8 mouse cellular contexts compared by ENCODE assay signal in the genomic region with DNA sequence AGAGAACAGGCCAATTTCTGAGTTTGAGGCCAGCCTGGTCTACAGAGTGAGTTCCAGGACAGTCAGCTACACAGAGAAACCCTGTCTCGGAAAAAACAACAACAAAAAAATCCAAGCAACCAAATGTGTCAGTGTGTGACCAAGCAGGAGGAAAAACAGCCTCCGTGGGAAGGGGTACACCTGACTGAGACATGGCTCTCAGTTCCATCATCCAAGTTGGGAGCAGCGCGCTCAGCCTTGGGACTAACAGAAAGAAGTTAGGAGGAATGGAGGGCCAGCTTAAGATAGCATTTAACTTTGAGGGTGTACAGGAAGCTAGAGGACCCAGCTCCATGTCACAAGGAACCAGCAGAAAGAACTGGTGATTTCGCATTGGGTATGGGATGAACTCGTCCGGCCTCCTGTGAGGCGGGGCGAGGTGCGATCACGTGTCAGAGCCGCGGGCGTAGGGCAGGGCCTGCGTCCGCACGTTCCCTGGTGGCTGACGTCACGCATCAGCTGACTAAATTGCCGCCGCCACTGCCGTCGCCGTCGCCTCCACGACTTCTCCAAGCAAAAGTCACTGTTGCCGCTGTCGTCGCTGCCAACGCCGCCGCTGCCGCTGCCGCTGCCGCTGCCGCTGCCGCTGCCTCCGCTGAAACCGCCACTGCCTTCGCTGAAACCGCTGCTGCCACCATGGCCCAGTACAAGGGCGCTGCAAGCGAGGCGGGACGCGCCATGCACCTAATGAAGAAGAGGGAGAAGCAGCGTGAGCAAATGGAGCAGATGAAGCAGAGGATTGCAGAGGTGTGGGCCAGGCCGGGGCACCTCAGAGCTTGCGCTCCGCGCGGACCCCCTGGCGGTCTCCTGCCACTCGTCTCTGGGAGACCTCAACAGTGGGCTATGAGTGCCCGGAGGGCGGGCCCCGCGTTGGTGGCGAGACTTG. TPM values are rescaled to one million over a fixed set of nuclear protein-coding genes. Genes with fewer than 3 reads are reported as not detected.
DNase-seq lines count a peak whose midpoint lies in the region; ATAC-seq and TF ChIP-seq lines count a peak whose summit lies in the region.

A gene (plus strand): TSS at position 494 of the 925 bp plus-strand sequence.

- no peaks in the 10 kb centered on the region for H3K9me3 ChIP-seq in G1E (replicated peaks)
- H3K9me3 ChIP-seq in forebrain, embryonic 15.5 days: no peaks in the 10 kb centered on the region
- H3K9me3 ChIP-seq in neural tube, embryonic 14.5 days (ENCODE audit: control insufficient read depth, low read length): no peaks in the 10 kb centered on the region

- TF ChIP-seq POLR2A in testis, adult 2 months (IDR thresholded peaks at IDR 0.05; ENCODE audit: control insufficient read depth, low read depth, low read length): peak; percentile 47; the same call in 1 of the 2 replicates

- peak within 1 kb of the TSS; percentile 77 for H3K4me3 ChIP-seq in G1E (ENCODE audit: low read depth, low read length)
- peak within 1 kb of the TSS; percentile 71 for H3K4me3 ChIP-seq in forebrain, embryonic 15.5 days
- peak within 1 kb of the TSS; percentile 47 for H3K4me3 ChIP-seq in neural tube, embryonic 14.5 days (ENCODE audit: low read depth, low read length)
- peak within 1 kb of the TSS; percentile 89 for H3K4me3 ChIP-seq in testis, adult 2 months (ENCODE audit: control insufficient read depth, low read depth, low read length)

- peak within 1 kb of the TSS; percentile 74 for H3K9ac ChIP-seq in forebrain, embryonic 15.5 days (replicated peaks)
- H3K9ac ChIP-seq in neural tube, embryonic 14.5 days (replicated peaks; ENCODE audit: low read depth, low read length): peak within 1 kb of the TSS; percentile 59

- ATAC-seq in G1E (ENCODE audit: extremely low read depth, insufficient number of reproducible peaks, low FRiP score, poor library complexity, severe bottlenecking): peak; percentile 90
- peak; percentile 97 for ATAC-seq in forebrain, embryonic 15.5 days (replicated peaks)
- ATAC-seq in neural tube, embryonic 14.5 days (ENCODE audit: low read depth): peak; percentile 97

- H3K4me2 ChIP-seq in forebrain, embryonic 15.5 days (replicated peaks): peak within 1 kb of the TSS; percentile 65
- peak within 1 kb of the TSS; percentile 59 for H3K4me2 ChIP-seq in neural tube, embryonic 14.5 days (ENCODE audit: low read depth, low read length)

- H3K27ac ChIP-seq in forebrain, embryonic 15.5 days (replicated peaks): peak within 1 kb of the TSS; percentile 90
- peak within 1 kb of the TSS; percentile 83 for H3K27ac ChIP-seq in neural tube, embryonic 14.5 days (ENCODE audit: low read depth, low read length)
- peak within 1 kb of the TSS; percentile 55 for H3K27ac ChIP-seq in testis, adult 2 months (ENCODE audit: control insufficient read depth, insufficient read depth, low read depth, low read length)

- H3K27me3 ChIP-seq in G1E (ENCODE audit: insufficient read depth, low read length): no peaks in the 10 kb centered on the region
- H3K27me3 ChIP-seq in forebrain, embryonic 15.5 days: no peaks in the 10 kb centered on the region
- no peaks in the 10 kb centered on the region for H3K27me3 ChIP-seq in neural tube, embryonic 14.5 days (ENCODE audit: control insufficient read depth, insufficient read depth, low read length)
- H3K27me3 ChIP-seq in testis, adult 2 months (ENCODE audit: control insufficient read depth, insufficient read depth, low read length): no peaks in the 10 kb centered on the region

- WGBS in forebrain, embryonic 15.5 days: 23% methylated on average over 59 of the region's 59 CpGs
- 14% methylated on average over 52 of the region's 59 CpGs for WGBS in neural tube, embryonic 14.5 days

- no peak for TF ChIP-seq CTCF in G1E (IDR thresholded peaks at IDR 0.05; ENCODE audit: low read depth, low read length)
- no peak for TF ChIP-seq CTCF in testis, adult 2 months (IDR thresholded peaks at IDR 0.05; ENCODE audit: control insufficient read depth, insufficient read depth, insufficient replicate concordance, low read depth, low read length)

- DNase-seq in G1E (ENCODE audit: low spot score): peak; percentile 87
- peak; percentile 89 for DNase-seq in cerebellum, adult 11-12 months
- peak; percentile 86 to 87 for DNase-seq in heart, postnatal 14 days
- peak; percentile 79 to 91 for DNase-seq in layer of hippocampus, adult 18-20 months (ENCODE audit: low spot score in 2 of 2)
- peak; percentile 91 for DNase-seq in lung, adult 18-20 months

- H3K4me1 ChIP-seq in G1E (ENCODE audit: insufficient read depth, low read depth, low read length): peaks cover 23% of the 10 kb centered on the region
- H3K4me1 ChIP-seq in forebrain, embryonic 15.5 days: peaks cover 13% of the 10 kb centered on the region
- H3K4me1 ChIP-seq in neural tube, embryonic 14.5 days (ENCODE audit: control insufficient read depth, insufficient read depth, low read length): no peaks in the 10 kb centered on the region
- no peaks in the 10 kb centered on the region for H3K4me1 ChIP-seq in testis, adult 2 months (ENCODE audit: control insufficient read depth, insufficient read depth, low read length)

- H3K36me3 ChIP-seq in G1E (replicated peaks): peaks cover 74% of the 10 kb centered on the region
- peaks cover 15% of the 10 kb centered on the region; the same call in 1 of the 2 replicates for H3K36me3 ChIP-seq in forebrain, embryonic 15.5 days
- H3K36me3 ChIP-seq in neural tube, embryonic 14.5 days (ENCODE audit: control insufficient read depth, insufficient read depth, low read length): 0 out of 2 replicates have a peak, but pooled peaks cover 10% of the 10 kb centered on the region
- no peaks in the 10 kb centered on the region for H3K36me3 ChIP-seq in testis, adult 2 months (ENCODE audit: control insufficient read depth, insufficient read depth, low read length)

- intact Hi-C loops in heart, postnatal 14 days (cut with DNase I): no loop called here

RNA-seq across cellular contexts. Expression of the gene that starts here (rescaled TPM):
- 37.9 and 41.0 TPM in 2 replicates for total RNA-seq in G1E (2014; fragmentation: Nextera tagmentation)
- total RNA-seq in G1E (2017): 78.8 and 99.8 TPM in 2 replicates
- 33.8 and 44.5 TPM in 2 replicates for polyA plus RNA-seq in G1E (2012)
- polyA plus RNA-seq in forebrain, embryonic 15.5 days (2015; fragmentation: Nextera tagmentation; extraction: Ambion mirVana): 65.1 and 65.6 TPM in 2 replicates
- total RNA-seq in heart, postnatal 14 days (2021): 10 to 100 TPM; 28.5 to 28.6 TPM
- 10 to 100 TPM; 24.6 to 30.3 TPM for total RNA-seq in layer of hippocampus, adult 18-20 months (2021)
- 50.4 and 52.5 TPM in 2 replicates for polyA plus RNA-seq in neural tube, embryonic 14.5 days (2014; fragmentation: Nextera tagmentation; extraction: Ambion mirVana)
- polyA plus RNA-seq in testis, adult 2 months (2012; rRNA removed): 1.4 and 1.9 TPM in 2 replicates

Comparison
In these comparisons a context has a peak if more than half of its experiments do, and no peak if none do; other contexts are left out.
1. Peak in every context shown above with its lines: DNase-seq, ATAC-seq, H3K4me3 ChIP-seq and H3K27ac ChIP-seq.
2. RNA of the gene that starts here (polyA plus RNA-seq): 65.1 to 65.6 TPM in forebrain, embryonic 15.5 days, 50.4 to 52.5 TPM in neural tube, embryonic 14.5 days and 33.8 to 44.5 TPM in G1E; 1.4 to 1.9 TPM in testis, adult 2 months; every median in the first group is over 10 times any median in the second.